Mouse (Mus musculus) T-helper 1 cell (primary cell): ENCODE results near the gene Spi1.

Experiments
- in situ Hi-C: fragments of 300-600 bp; cut with MboI, MseI; formaldehyde crosslinking; loops from one replicate; pipeline ENCODE4 v1.15.1; 2025; ENCODE audit warnings: high pct_unique_total_duplicates

Gene Spi1

DNA sequence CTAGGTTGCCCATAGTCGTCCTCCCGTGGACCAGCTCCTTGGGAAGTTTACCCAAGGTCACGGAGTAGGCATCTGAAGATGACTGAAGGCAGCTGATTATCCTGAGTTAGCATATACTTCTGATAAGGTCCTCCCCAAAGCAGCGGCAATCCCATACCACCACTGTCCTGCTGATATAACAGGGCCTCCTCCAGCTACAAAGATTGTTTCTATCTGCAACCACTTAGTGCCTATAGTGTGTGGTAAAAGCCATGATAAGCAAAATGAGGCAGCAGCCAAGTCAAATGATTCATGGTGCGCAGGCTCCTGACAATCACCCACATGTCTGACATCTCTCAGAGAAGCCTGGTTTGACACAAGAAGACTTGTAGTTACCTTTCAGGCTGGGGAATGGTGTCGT is 82.8 kb downstream of the Spi1 start:
- in situ Hi-C loops, result loop anchor here (10.0 kb wide), 2 partner anchors 410 to 440 kb away; no protein-coding TSS in a partner anchor
